Mouse (Mus musculus): ENCODE measurements at regions not wholly inside any gene's neighbourhood (a gene's known extent, or its start where the extent isn't known, plus 50 kb on each side); places are given as distances from the start of the nearest gene placed in this dataset.

- H3K27me3 ChIP-seq (ENCODE audit: low read depth, poor library complexity, severe bottlenecking) = peaks cover 19% of the 10 kb centered on the region
- H3K36me3 ChIP-seq = no peaks in the 10 kb centered on the region
- WGBS = 87% methylated on average over 5 of the region's 5 CpGs
- peaks cover under 1% of the 10 kb centered on the region; the same call in 1 of the 2 replicates for H3K4me1 ChIP-seq
- H3K27ac ChIP-seq (replicated peaks) = no peak overlapping the region
- DNase-seq (ENCODE audit: low spot score) = no peak
- no peaks in the 10 kb centered on the region for H3K9me3 ChIP-seq (replicated peaks)
- no peak overlapping the region for H3K4me3 ChIP-seq
Measured at GRCm38 (mm10) chr2:74959936-74960335, 134.3 kb downstream of the Mtx2 start.

GRCm38 (mm10) chr2:74962416-74962815 lies 136.8 kb downstream of the Mtx2 start:
- peaks cover 43% of the 10 kb centered on the region for H3K27me3 ChIP-seq (ENCODE audit: low read depth, poor library complexity, severe bottlenecking)
- H3K27ac ChIP-seq (replicated peaks) = no peak overlapping the region
- H3K9me3 ChIP-seq (replicated peaks) = no peaks in the 10 kb centered on the region
- no peaks in the 10 kb centered on the region for H3K36me3 ChIP-seq
- DNase-seq (ENCODE audit: low spot score) = no peak
- H3K4me1 ChIP-seq = peaks cover 11% of the 10 kb centered on the region
- no peak overlapping the region for H3K4me3 ChIP-seq
- 88% methylated on average over 6 of the region's 6 CpGs for WGBS

GRCm38 (mm10) chr2:74964360-74964759 lies 138.8 kb downstream of the Mtx2 start:
- 1% methylated on average over 6 of the region's 6 CpGs for WGBS
- Histone ChIP-seq H3K4me3 (no peak overlapping the region), H3K36me3 (no peaks in the 10 kb centered on the region), H3K4me1 (peaks cover 11% of the 10 kb centered on the region), H3K27ac (replicated peaks) (no peak overlapping the region), H3K27me3 (ENCODE audit: low read depth, poor library complexity, severe bottlenecking) (peaks cover 52% of the 10 kb centered on the region), H3K9me3 (replicated peaks) (no peaks in the 10 kb centered on the region)
- peak; percentile 81 for DNase-seq (ENCODE audit: low spot score)

GRCm38 (mm10) chr2:74964980-74965379 lies 139.4 kb downstream of the Mtx2 start:
- 47% methylated on average over 3 of the region's 3 CpGs for WGBS
- no peaks in the 10 kb centered on the region for H3K36me3 ChIP-seq
- peak overlapping the region; percentile 35 for H3K4me3 ChIP-seq
- peaks cover 11% of the 10 kb centered on the region for H3K4me1 ChIP-seq
- H3K27ac ChIP-seq (replicated peaks) = no peak overlapping the region
- no peak for DNase-seq (ENCODE audit: low spot score)
- peaks cover 52% of the 10 kb centered on the region for H3K27me3 ChIP-seq (ENCODE audit: low read depth, poor library complexity, severe bottlenecking)
- no peaks in the 10 kb centered on the region for H3K9me3 ChIP-seq (replicated peaks)

DNA sequence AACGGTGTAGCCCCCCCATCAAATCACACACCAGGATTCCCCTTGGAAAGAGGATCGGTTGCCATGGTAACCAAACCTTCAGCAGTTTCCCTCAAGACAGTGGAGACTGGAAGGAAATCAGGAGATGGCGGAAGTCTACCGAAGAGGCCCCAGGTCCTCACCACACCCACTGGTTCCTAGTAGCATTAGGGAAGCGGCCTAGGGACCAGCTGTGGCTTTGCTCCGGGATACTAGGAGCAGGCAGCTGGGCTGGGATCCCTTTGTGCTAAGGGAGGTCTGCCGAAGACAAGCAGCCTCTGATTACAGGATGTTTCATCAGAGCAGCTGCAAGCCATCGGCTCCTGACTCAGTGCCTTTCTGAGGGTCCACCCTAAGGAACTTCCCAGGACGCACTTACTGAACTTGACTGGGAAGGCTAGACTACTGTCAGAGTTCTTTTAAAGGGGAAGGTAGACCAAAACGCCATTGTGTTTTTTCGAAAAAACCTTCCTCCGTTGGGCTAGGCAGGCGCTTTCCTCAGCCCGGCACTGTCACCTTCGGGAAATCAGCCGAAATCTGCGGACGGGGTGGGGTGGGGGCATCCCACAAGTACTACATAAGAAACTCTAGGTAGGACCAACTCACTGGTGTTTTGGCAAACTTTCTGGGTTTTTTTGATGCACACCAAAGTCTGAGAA lies 139.9 kb downstream of the Mtx2 start:
- Histone ChIP-seq H3K27ac (replicated peaks) (peak overlapping the region; percentile 42; the same call in 1 of the 2 replicates), H3K36me3 (no peaks in the 10 kb centered on the region), H3K4me1 (peaks cover 13% of the 10 kb centered on the region), H3K4me3 (peak overlapping the region; percentile 35), H3K9me3 (replicated peaks) (no peaks in the 10 kb centered on the region), H3K27me3 (ENCODE audit: low read depth, poor library complexity, severe bottlenecking) (peaks cover 52% of the 10 kb centered on the region)
- WGBS = 28% methylated on average over 18 of the region's 18 CpGs
- DNase-seq (ENCODE audit: low spot score) = peak; percentile 49

DNA sequence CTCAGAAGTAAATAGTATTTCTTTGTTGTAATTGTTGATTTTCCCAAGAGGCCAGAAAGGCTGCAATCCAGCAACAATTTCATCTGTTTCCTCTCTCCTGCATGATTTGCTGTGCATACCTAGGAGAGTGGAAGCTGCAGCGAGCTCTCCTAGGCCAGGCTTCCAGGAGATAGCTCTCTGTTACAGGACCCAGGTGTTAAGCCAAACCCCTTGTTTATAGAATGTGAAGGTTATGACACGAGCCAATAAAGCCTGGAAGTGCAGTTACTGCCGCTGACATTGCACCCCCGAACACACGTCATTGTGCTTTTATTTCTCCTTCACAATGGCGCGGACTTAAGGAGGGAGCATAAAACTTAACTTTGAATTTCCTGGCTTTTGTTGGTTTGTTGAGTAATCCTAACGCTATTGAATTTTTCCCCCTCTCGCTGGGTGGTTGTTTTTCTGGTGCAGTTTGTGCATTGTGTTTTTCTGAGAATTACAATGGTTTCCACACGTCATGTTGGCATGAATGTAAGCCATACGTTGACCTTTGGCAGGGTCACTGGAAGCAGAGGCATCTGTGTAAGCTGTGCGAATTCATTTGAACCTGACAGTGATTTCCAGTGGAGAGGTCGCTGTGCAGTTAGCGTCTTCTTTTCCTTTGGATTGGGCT lies 145.1 kb downstream of the Mtx2 start:
- H3K9me3 ChIP-seq (replicated peaks) = no peaks in the 10 kb centered on the region
- H3K27me3 ChIP-seq (ENCODE audit: low read depth, poor library complexity, severe bottlenecking) = peaks cover 24% of the 10 kb centered on the region
- H3K36me3 ChIP-seq = no peaks in the 10 kb centered on the region
- H3K4me3 ChIP-seq = no peak overlapping the region
- 54% methylated on average over 14 of the region's 14 CpGs for WGBS
- peaks cover 11% of the 10 kb centered on the region for H3K4me1 ChIP-seq
- H3K27ac ChIP-seq (replicated peaks) = no peak overlapping the region
- peak; percentile 15 for DNase-seq (ENCODE audit: low spot score)

DNA sequence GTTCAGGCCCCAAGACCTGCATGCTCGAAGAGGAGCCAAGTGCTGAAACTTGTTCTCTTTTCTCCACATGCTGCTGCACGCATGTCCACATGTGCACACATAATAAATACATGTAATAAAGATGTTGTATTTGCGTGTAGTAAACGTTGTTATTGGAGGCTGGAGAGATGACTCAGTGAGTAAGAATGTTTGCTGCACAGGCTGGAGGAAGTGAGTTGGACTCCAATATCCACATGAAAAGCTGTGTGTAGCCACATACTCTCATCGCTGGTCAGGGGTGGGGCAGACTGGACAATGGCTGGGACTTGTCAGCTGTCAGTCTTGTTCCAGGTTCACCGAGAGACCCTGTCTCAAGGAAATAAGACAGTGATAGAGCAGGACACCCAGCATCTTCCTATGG lies 147.8 kb downstream of the Mtx2 start:
- Histone ChIP-seq H3K27ac (replicated peaks) (no peak overlapping the region), H3K27me3 (ENCODE audit: low read depth, poor library complexity, severe bottlenecking) (no peaks in the 10 kb centered on the region; the same call in 1 of the 2 replicates), H3K36me3 (no peaks in the 10 kb centered on the region), H3K4me3 (no peak overlapping the region), H3K4me1 (peaks cover 9% of the 10 kb centered on the region), H3K9me3 (replicated peaks) (no peaks in the 10 kb centered on the region)
- 88% methylated on average over 6 of the region's 6 CpGs for WGBS
- no peak for DNase-seq (ENCODE audit: low spot score)

GRCm38 (mm10) chr2:74974595-74975325 lies 149.2 kb downstream of the Mtx2 start:
- H3K27me3 ChIP-seq (ENCODE audit: low read depth, poor library complexity, severe bottlenecking) = no peaks in the 10 kb centered on the region
- no peak overlapping the region for H3K27ac ChIP-seq (replicated peaks)
- no peaks in the 10 kb centered on the region for H3K9me3 ChIP-seq (replicated peaks)
- no peak for DNase-seq (ENCODE audit: low spot score)
- no peaks in the 10 kb centered on the region for H3K36me3 ChIP-seq
- H3K4me1 ChIP-seq = peaks cover 9% of the 10 kb centered on the region
- no peak overlapping the region for H3K4me3 ChIP-seq
- WGBS = 73% methylated on average over 16 of the region's 16 CpGs

DNA sequence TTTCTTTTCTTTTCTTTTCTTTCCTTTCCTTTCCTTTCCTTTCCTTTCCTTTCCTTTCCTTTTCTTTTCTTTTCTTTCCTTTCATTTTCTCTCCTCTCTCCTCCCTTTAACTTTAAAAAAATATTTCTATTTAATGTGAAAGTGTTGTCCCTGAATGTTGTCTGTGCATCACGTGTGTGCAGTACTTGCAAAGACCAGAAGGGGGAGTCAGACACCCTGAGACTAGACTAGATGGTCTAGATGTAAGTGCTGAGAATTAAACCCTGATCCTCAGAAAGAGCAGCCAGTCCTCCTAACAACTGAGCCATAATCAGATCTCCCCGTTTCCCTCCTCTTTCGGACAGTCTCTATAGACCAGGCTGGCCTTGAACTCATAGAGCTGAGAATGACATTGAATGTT lies 151.7 kb downstream of the Mtx2 start:
- no peaks in the 10 kb centered on the region for H3K27me3 ChIP-seq (ENCODE audit: low read depth, poor library complexity, severe bottlenecking)
- WGBS = 92% methylated on average over 3 of the region's 3 CpGs
- H3K27ac ChIP-seq (replicated peaks) = no peak overlapping the region
- H3K9me3 ChIP-seq (replicated peaks) = no peaks in the 10 kb centered on the region
- no peak for DNase-seq (ENCODE audit: low spot score)
- no peak overlapping the region for H3K4me3 ChIP-seq
- H3K4me1 ChIP-seq = no peaks in the 10 kb centered on the region
- H3K36me3 ChIP-seq = no peaks in the 10 kb centered on the region

- no peaks in the 10 kb centered on the region for H3K27me3 ChIP-seq (ENCODE audit: low read depth, poor library complexity, severe bottlenecking)
- WGBS = 85% methylated on average over 1 of the region's 1 CpGs
- no peaks in the 10 kb centered on the region for H3K9me3 ChIP-seq (replicated peaks)
- H3K36me3 ChIP-seq = no peaks in the 10 kb centered on the region
- H3K4me3 ChIP-seq = no peak overlapping the region
- no peak overlapping the region for H3K27ac ChIP-seq (replicated peaks)
- H3K4me1 ChIP-seq = no peaks in the 10 kb centered on the region
- DNase-seq (ENCODE audit: low spot score) = no peak
Measured at GRCm38 (mm10) chr2:74977828-74978227, 152.2 kb downstream of the Mtx2 start.

GRCm38 (mm10) chr2:74981856-74982255 lies 156.3 kb downstream of the Mtx2 start:
- no peak overlapping the region for H3K27ac ChIP-seq (replicated peaks)
- no peak overlapping the region for H3K4me3 ChIP-seq
- H3K27me3 ChIP-seq (ENCODE audit: low read depth, poor library complexity, severe bottlenecking) = no peaks in the 10 kb centered on the region
- 93% methylated on average over 3 of the region's 3 CpGs for WGBS
- H3K9me3 ChIP-seq (replicated peaks) = no peaks in the 10 kb centered on the region
- no peak for DNase-seq (ENCODE audit: low spot score)
- no peaks in the 10 kb centered on the region for H3K4me1 ChIP-seq
- no peaks in the 10 kb centered on the region for H3K36me3 ChIP-seq

DNA sequence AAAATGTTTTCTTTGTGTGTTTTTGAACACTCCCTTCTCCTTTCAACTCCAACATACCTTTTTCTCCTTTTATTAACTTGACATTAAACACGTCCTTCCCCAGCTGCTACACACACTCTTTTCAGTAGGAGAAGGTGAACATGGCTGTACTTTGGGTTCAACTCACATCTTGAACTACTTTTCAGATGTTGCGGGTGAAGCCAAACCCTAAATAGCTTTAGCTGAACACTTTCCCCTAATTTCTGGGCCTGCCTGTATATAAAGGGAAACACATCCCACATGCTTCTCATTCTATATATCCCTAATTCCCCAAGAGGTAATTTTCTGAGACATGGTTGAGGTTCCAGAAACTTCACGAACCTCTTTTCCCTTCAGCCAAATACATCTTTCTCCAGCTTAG lies 168.2 kb downstream of the Mtx2 start:
- DNase-seq (ENCODE audit: low spot score) = no peak
- Histone ChIP-seq H3K36me3 (no peaks in the 10 kb centered on the region), H3K4me1 (no peaks in the 10 kb centered on the region), H3K4me3 (no peak overlapping the region), H3K9me3 (replicated peaks) (no peaks in the 10 kb centered on the region), H3K27me3 (ENCODE audit: low read depth, poor library complexity, severe bottlenecking) (no peaks in the 10 kb centered on the region), H3K27ac (replicated peaks) (no peak overlapping the region)
- 82% methylated on average over 3 of the region's 3 CpGs for WGBS

DNA sequence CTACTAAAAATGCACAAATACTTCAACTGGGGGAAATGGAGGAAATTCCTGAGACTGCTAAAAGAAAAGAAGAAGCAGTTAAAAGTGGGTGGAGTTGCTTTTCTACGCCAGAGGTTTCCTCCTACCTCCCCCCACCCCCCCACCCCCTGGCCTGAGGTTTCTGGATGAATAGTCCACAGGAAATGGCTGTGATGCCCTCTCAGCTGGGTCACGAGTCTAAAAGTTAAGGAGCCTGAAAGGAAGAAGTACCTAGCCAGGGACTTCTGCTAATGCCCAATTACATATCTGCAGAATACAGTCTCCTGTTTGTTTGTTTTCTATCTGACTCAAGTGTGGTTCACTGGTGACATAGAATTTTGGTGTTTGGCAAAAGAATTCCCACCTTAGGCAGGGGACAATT lies 169.4 kb downstream of the Mtx2 start:
- WGBS = 46% methylated on average over 2 of the region's 2 CpGs
- DNase-seq (ENCODE audit: low spot score) = no peak
- Histone ChIP-seq H3K4me1 (no peaks in the 10 kb centered on the region), H3K27me3 (ENCODE audit: low read depth, poor library complexity, severe bottlenecking) (no peaks in the 10 kb centered on the region), H3K4me3 (no peak overlapping the region), H3K36me3 (no peaks in the 10 kb centered on the region), H3K27ac (replicated peaks) (no peak overlapping the region), H3K9me3 (replicated peaks) (no peaks in the 10 kb centered on the region)
